Mouse (Mus musculus): ENCODE measurements around the gene Rora. TPM values are rescaled to one million over a fixed set of nuclear protein-coding genes. Genes with fewer than 3 reads are reported as not detected.

Rora gene
- polyA plus RNA-seq, 1 experiment = 0.06 TPM

DNA sequence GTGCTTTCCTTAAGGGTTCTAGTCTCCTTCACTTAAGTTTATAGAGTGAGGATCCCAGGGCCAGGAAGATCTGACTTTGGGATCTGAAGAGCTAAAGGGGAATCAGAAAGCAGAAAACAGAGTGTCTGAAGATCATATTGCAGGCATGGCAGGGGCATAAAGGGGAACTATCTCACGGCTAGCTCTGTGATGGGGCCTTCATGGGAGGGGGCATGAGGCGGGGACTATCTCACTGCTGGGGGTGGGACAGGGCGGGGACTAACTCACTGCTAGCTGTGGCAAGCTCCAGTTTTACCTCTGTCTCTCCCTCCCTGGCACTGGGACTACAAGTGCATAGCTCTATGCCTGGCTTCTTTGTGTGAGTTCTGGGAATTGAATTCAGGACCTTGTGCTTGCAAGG, 279.6 kb downstream of the Rora start:
- no peak overlapping the region for H3K4me3 ChIP-seq (ENCODE audit: insufficient read depth, poor library complexity, severe bottlenecking)
- H3ac ChIP-seq (ENCODE audit: control insufficient read depth, insufficient read length, low read depth) = no peak overlapping the region
- H3K27me3 ChIP-seq (ENCODE audit: control insufficient read depth, insufficient read depth, insufficient read length) = no peaks in the 10 kb centered on the region
- H3K79me3 ChIP-seq (ENCODE audit: low read depth) = no peaks in the 10 kb centered on the region
- no peaks in the 10 kb centered on the region for H3K79me2 ChIP-seq (ENCODE audit: control insufficient read depth, insufficient read depth)
- no peaks in the 10 kb centered on the region for H3K36me3 ChIP-seq (ENCODE audit: control insufficient read depth, insufficient read depth)
- no peak for TF ChIP-seq MAX (IDR thresholded peaks at IDR 0.05)
- TF ChIP-seq MYOG (IDR thresholded peaks at IDR 0.05; ENCODE audit: control insufficient read depth, extremely low read depth, insufficient read length) = no peak
- TF ChIP-seq USF1 (IDR thresholded peaks at IDR 0.05; ENCODE audit: low read depth) = no peak
- no peak for TF ChIP-seq MYOD1 (IDR thresholded peaks at IDR 0.05; ENCODE audit: control insufficient read depth, insufficient read length, low read depth)
- no peak for TF ChIP-seq FOSL1 (IDR thresholded peaks at IDR 0.05; ENCODE audit: insufficient read depth, low read length, poor library complexity, severe bottlenecking)
- TF ChIP-seq CTCF (IDR thresholded peaks at IDR 0.05; ENCODE audit: control insufficient read depth, insufficient read depth, insufficient read length) = no peak
- TF ChIP-seq CEBPB (IDR thresholded peaks at IDR 0.05; ENCODE audit: low read depth) = no peak

DNA sequence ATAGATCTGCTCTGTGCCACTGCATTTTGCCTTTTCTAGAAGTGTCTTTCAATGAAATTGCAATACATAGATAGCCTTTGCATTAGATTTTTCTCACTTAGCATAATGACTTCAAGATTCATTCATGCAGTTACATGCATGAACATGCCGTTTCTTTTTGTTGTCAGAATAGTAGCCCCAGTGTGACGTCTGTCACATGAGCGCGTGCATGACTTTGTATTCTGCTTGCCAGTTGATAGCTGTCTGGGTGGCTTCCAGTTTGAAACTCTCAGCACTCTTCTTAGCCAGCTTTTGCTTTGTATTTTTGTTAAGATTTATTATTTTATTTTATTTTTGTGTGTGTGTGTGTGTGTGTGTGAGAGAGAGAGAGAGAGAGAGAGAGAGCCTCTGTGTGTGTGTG, 280.7 kb downstream of the Rora start:
- TF ChIP-seq FOSL1 (IDR thresholded peaks at IDR 0.05; ENCODE audit: insufficient read depth, low read length, poor library complexity, severe bottlenecking) (no peak), MYOG (IDR thresholded peaks at IDR 0.05; ENCODE audit: control insufficient read depth, extremely low read depth, insufficient read length) (no peak), MYOD1 (IDR thresholded peaks at IDR 0.05; ENCODE audit: control insufficient read depth, insufficient read length, low read depth) (no peak), MAX (IDR thresholded peaks at IDR 0.05) (no peak)
- Histone ChIP-seq H3K27me3 (ENCODE audit: control insufficient read depth, insufficient read depth, insufficient read length) (no peaks in the 10 kb centered on the region), H3K79me2 (ENCODE audit: control insufficient read depth, insufficient read depth) (no peaks in the 10 kb centered on the region), H3ac (ENCODE audit: control insufficient read depth, insufficient read length, low read depth) (no peak overlapping the region), H3K79me3 (ENCODE audit: low read depth) (no peaks in the 10 kb centered on the region), H3K4me3 (ENCODE audit: insufficient read depth, poor library complexity, severe bottlenecking) (no peak overlapping the region), H3K36me3 (ENCODE audit: control insufficient read depth, insufficient read depth) (no peaks in the 10 kb centered on the region)

DNA sequence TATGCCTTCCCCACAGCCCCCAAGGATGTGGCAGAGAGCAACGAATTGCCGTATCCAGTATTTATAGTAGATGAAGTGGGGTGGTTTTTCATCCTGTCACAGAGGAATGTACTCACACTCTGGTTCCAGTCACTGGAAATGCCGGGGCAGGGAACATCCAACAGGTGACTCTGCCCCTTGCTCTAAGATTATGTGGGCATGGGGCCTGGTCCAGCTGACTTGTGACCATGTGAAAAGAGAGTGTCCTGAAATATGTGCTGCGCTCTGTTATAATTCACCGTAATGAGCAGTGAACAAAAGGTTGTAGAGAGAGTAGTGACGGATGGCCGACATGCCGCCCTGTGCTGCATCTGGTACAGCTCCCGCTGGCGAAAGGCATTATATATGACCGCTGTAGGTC, 282.0 kb downstream of the Rora start:
- Histone ChIP-seq H3K79me3 (ENCODE audit: low read depth) (no peaks in the 10 kb centered on the region), H3K4me3 (ENCODE audit: insufficient read depth, poor library complexity, severe bottlenecking) (no peak overlapping the region), H3K79me2 (ENCODE audit: control insufficient read depth, insufficient read depth) (no peaks in the 10 kb centered on the region), H3K36me3 (ENCODE audit: control insufficient read depth, insufficient read depth) (no peaks in the 10 kb centered on the region), H3ac (ENCODE audit: control insufficient read depth, insufficient read length, low read depth) (no peak overlapping the region), H3K27me3 (ENCODE audit: control insufficient read depth, insufficient read depth, insufficient read length) (no peaks in the 10 kb centered on the region)
- no peak for TF ChIP-seq FOSL1 (IDR thresholded peaks at IDR 0.05; ENCODE audit: insufficient read depth, low read length, poor library complexity, severe bottlenecking)
- no peak for TF ChIP-seq CTCF (IDR thresholded peaks at IDR 0.05; ENCODE audit: control insufficient read depth, insufficient read depth, insufficient read length)
- TF ChIP-seq CEBPB (IDR thresholded peaks at IDR 0.05; ENCODE audit: low read depth) = no peak
- TF ChIP-seq USF1 (IDR thresholded peaks at IDR 0.05; ENCODE audit: low read depth) = no peak
- no peak for TF ChIP-seq MAX (IDR thresholded peaks at IDR 0.05)
- no peak for TF ChIP-seq MYOG (IDR thresholded peaks at IDR 0.05; ENCODE audit: control insufficient read depth, extremely low read depth, insufficient read length)
- TF ChIP-seq MYOD1 (IDR thresholded peaks at IDR 0.05; ENCODE audit: control insufficient read depth, insufficient read length, low read depth) = no peak

DNA sequence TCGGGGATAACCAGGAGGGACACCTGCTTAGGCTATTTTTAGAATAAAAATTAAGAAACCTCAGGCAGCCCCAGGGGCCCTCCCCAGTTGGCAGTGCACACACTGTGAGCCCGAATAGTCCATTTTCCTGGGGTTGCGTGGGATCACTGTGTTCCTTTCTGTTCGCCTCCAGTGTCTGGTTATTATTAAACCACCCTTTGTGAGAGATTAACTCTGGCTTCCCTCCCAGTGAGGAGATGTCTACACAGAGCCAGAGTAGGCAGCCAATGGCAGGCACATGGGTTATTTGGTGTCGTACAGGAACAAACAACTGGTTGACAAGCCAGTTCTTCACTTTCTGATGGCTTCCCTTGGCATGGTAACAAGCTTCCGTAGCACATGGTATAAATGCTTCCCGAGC, 287.5 kb downstream of the Rora start:
- no peaks in the 10 kb centered on the region for H3K79me3 ChIP-seq (ENCODE audit: low read depth)
- H3K27me3 ChIP-seq (ENCODE audit: control insufficient read depth, insufficient read depth, insufficient read length) = no peaks in the 10 kb centered on the region
- H3K4me3 ChIP-seq (ENCODE audit: insufficient read depth, poor library complexity, severe bottlenecking) = no peak overlapping the region
- H3K79me2 ChIP-seq (ENCODE audit: control insufficient read depth, insufficient read depth) = no peaks in the 10 kb centered on the region
- H3K36me3 ChIP-seq (ENCODE audit: control insufficient read depth, insufficient read depth) = no peaks in the 10 kb centered on the region
- no peak for TF ChIP-seq USF1 (IDR thresholded peaks at IDR 0.05; ENCODE audit: low read depth)
- no peak for TF ChIP-seq MAX (IDR thresholded peaks at IDR 0.05)
- TF ChIP-seq CTCF (IDR thresholded peaks at IDR 0.05; ENCODE audit: control insufficient read depth, insufficient read depth, insufficient read length) = no peak
- no peak for TF ChIP-seq CEBPB (IDR thresholded peaks at IDR 0.05; ENCODE audit: low read depth)
- TF ChIP-seq MYOG (IDR thresholded peaks at IDR 0.05; ENCODE audit: control insufficient read depth, extremely low read depth, insufficient read length) = no peak
- TF ChIP-seq MYOD1 (IDR thresholded peaks at IDR 0.05; ENCODE audit: control insufficient read depth, insufficient read length, low read depth) = no peak
- TF ChIP-seq FOSL1 (IDR thresholded peaks at IDR 0.05; ENCODE audit: insufficient read depth, low read length, poor library complexity, severe bottlenecking) = no peak
- no peak overlapping the region for H3ac ChIP-seq (ENCODE audit: control insufficient read depth, insufficient read length, low read depth)

DNA sequence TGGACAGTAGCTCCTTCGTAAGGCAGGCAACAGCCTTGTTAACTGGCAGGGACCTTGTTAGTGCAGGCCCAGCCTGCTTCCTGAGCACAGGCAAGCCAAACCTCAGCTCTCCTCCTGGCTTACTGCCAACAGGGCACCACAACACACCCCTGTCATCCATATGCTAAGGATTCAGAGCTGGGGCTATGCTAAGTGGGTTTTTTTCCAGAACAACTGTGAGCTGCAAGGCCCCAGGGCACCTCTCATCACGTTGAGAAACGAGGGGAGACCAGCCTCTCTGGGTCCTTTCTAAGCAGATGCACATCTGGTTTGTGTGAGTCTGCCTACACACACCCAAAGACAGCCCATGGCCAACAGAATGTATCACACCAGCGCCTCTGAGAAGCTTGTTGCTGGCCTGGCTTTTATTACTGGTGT, 289.0 kb downstream of the Rora start:
- H3K27me3 ChIP-seq (ENCODE audit: control insufficient read depth, insufficient read depth, insufficient read length) = no peaks in the 10 kb centered on the region

DNA sequence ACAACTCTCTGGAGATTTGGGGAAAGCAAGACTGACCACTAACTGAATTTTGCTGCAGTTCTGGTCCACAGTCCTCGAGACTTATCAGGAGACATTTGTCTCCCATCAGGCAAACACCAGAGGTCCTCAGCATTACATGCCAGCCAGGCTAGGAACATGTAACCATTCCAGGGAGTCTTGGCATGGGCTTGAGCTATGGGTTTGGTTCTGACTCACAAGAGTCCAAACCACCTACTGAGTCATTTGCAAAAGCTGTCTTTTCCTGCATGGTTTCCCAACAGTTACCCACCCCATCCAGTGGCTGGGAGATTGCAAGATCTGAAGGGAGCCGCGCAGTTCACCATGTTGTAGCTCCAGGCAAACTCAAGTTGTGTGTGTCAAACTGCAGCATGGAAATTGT, 290.4 kb downstream of the Rora start:
- TF ChIP-seq MAX (IDR thresholded peaks at IDR 0.05) (no peak), CEBPB (IDR thresholded peaks at IDR 0.05; ENCODE audit: low read depth) (no peak), MYOG (IDR thresholded peaks at IDR 0.05; ENCODE audit: control insufficient read depth, extremely low read depth, insufficient read length) (no peak), MYOD1 (IDR thresholded peaks at IDR 0.05; ENCODE audit: control insufficient read depth, insufficient read length, low read depth) (no peak), CTCF (IDR thresholded peaks at IDR 0.05; ENCODE audit: control insufficient read depth, insufficient read depth, insufficient read length) (no peak)
- H3K36me3 ChIP-seq (ENCODE audit: control insufficient read depth, insufficient read depth) = no peaks in the 10 kb centered on the region
- H3K79me3 ChIP-seq (ENCODE audit: low read depth) = no peaks in the 10 kb centered on the region
- H3ac ChIP-seq (ENCODE audit: control insufficient read depth, insufficient read length, low read depth) = no peak overlapping the region
- H3K79me2 ChIP-seq (ENCODE audit: control insufficient read depth, insufficient read depth) = no peaks in the 10 kb centered on the region
- H3K27me3 ChIP-seq (ENCODE audit: control insufficient read depth, insufficient read depth, insufficient read length) = no peaks in the 10 kb centered on the region
- no peak overlapping the region for H3K4me3 ChIP-seq (ENCODE audit: insufficient read depth, poor library complexity, severe bottlenecking)

More for the DNA sequence above, 289.0 kb downstream of the Rora start:
- no peak overlapping the region for H3K4me3 ChIP-seq (ENCODE audit: insufficient read depth, poor library complexity, severe bottlenecking)
- no peaks in the 10 kb centered on the region for H3K79me2 ChIP-seq (ENCODE audit: control insufficient read depth, insufficient read depth)
- H3ac ChIP-seq (ENCODE audit: control insufficient read depth, insufficient read length, low read depth) = no peak overlapping the region
- TF ChIP-seq MYOD1 (IDR thresholded peaks at IDR 0.05; ENCODE audit: control insufficient read depth, insufficient read length, low read depth) (no peak), FOSL1 (IDR thresholded peaks at IDR 0.05; ENCODE audit: insufficient read depth, low read length, poor library complexity, severe bottlenecking) (no peak), MAX (IDR thresholded peaks at IDR 0.05) (no peak), USF1 (IDR thresholded peaks at IDR 0.05; ENCODE audit: low read depth) (no peak), CTCF (IDR thresholded peaks at IDR 0.05; ENCODE audit: control insufficient read depth, insufficient read depth, insufficient read length) (no peak), CEBPB (IDR thresholded peaks at IDR 0.05; ENCODE audit: low read depth) (no peak), MYOG (IDR thresholded peaks at IDR 0.05; ENCODE audit: control insufficient read depth, extremely low read depth, insufficient read length) (no peak)
- H3K36me3 ChIP-seq (ENCODE audit: control insufficient read depth, insufficient read depth) = no peaks in the 10 kb centered on the region
- no peaks in the 10 kb centered on the region for H3K79me3 ChIP-seq (ENCODE audit: low read depth)
